Mouse (Mus musculus): ENCODE data around the gene Tekt5. TPM values are rescaled to one million over a fixed set of nuclear protein-coding genes. Genes with fewer than 3 reads are reported as not detected.

Gene Tekt5
- polyA plus RNA-seq, 1 experiment = not detected

DNA sequence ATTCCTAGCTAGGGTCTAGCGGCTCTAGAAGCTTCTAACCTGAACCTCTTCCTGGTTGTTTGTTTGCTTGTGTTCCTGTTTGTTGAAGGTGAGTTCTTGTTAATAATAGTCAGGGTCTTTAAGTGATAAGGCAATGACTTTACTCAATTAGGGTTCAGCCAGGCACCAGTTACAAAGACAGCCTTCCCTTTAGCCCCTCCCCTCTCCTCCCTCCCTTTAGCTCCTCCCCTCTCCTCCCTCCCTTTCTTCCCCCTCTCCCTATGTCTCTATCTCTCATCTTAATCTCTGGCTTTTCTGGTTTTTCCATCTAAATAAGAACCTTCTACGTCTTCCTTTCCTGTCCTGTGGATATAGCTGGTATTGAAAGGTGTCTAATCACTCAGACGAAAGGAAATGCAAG is 10.7 kb downstream of the Tekt5 start:
- H3K4me3 ChIP-seq (ENCODE audit: insufficient read depth, low read length) = no peak overlapping the region
- TF ChIP-seq CTCF (IDR thresholded peaks at IDR 0.05; ENCODE audit: borderline replicate concordance, insufficient read depth, low read length) = no peak
- no peak for TF ChIP-seq POLR2A (IDR thresholded peaks at IDR 0.05; ENCODE audit: low read depth, low read length)
- H3K27ac ChIP-seq (ENCODE audit: insufficient read depth, low read length) = no peak overlapping the region
- no peaks in the 10 kb centered on the region for H3K4me1 ChIP-seq (ENCODE audit: control insufficient read depth, insufficient read depth, low read length)

DNA sequence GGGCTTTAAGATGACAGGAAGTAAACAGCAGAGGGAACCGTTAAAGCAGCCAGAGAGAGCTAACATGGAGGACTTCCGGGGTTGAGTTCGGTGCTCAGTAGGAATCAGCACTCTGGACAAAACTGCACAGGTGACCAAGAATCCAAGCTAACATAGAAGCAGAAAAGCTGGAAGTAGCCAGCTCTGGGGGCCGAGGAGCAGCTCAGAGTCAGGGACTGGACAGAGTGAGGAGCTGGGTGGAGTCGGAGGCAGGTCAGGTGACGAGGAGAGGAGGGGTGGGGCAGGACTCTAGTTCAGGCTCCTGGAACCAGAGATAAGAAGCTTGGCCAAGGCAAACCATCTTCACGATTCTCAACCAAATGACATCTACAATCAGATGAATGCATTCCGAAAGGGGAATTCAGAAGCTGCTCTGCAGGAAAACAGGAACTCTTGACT is 11.2 kb downstream of the Tekt5 start:
- TF ChIP-seq POLR2A (IDR thresholded peaks at IDR 0.05; ENCODE audit: low read depth, low read length) (no peak), CTCF (IDR thresholded peaks at IDR 0.05; ENCODE audit: borderline replicate concordance, insufficient read depth, low read length) (no peak)
- Histone ChIP-seq H3K4me3 (ENCODE audit: insufficient read depth, low read length) (no peak overlapping the region), H3K27ac (ENCODE audit: insufficient read depth, low read length) (no peak overlapping the region), H3K4me1 (ENCODE audit: control insufficient read depth, insufficient read depth, low read length) (no peaks in the 10 kb centered on the region)

DNA sequence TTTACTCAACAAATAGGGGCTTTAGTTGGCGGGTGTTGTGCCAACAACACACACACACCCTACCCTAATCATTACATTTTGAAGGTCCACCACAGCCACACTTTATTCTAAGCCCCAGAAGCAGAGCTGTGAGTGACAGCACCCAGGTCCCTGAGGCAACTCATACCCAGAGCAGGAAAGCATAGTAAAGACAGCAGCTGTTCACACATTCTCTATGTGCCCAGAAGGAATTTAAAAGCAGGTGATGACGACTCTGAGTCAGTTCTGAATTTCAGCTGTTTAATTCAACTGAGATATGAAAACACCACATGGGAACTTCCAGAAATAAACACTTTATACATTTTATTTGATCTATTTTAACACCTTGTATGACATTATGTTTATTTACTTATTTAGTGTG is 15.8 kb downstream of the Tekt5 start:
- Histone ChIP-seq H3K4me3 (ENCODE audit: insufficient read depth, low read length) (no peak overlapping the region), H3K27ac (ENCODE audit: insufficient read depth, low read length) (no peak overlapping the region), H3K4me1 (ENCODE audit: control insufficient read depth, insufficient read depth, low read length) (no peaks in the 10 kb centered on the region)
- TF ChIP-seq POLR2A (IDR thresholded peaks at IDR 0.05; ENCODE audit: low read depth, low read length) = no peak
- TF ChIP-seq CTCF (IDR thresholded peaks at IDR 0.05; ENCODE audit: borderline replicate concordance, insufficient read depth, low read length) = no peak

DNA sequence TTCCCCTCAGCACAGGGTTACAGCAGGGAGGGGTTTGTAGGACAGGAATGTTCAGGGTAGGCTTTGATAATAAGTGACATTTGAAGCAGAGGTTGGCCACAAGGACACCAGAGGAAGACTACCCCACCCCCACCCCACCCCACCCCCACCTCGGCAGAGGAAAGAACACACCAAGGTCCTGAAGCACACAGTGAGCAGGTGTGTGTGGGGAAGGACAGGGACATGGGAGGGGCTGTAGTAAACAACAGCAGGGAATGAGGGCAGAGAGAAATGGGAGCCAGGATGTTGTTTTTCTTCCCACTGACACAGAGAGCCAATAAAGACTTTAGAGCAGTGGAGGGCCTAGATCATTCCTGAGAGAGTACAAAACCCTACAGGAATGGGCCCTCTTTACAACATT is 18.0 kb downstream of the Tekt5 start:
- no peak overlapping the region for H3K4me3 ChIP-seq (ENCODE audit: insufficient read depth, low read length)
- no peak overlapping the region for H3K27ac ChIP-seq (ENCODE audit: insufficient read depth, low read length)
- no peak for TF ChIP-seq POLR2A (IDR thresholded peaks at IDR 0.05; ENCODE audit: low read depth, low read length)
- no peak for TF ChIP-seq CTCF (IDR thresholded peaks at IDR 0.05; ENCODE audit: borderline replicate concordance, insufficient read depth, low read length)
- H3K4me1 ChIP-seq (ENCODE audit: control insufficient read depth, insufficient read depth, low read length) = no peaks in the 10 kb centered on the region

DNA sequence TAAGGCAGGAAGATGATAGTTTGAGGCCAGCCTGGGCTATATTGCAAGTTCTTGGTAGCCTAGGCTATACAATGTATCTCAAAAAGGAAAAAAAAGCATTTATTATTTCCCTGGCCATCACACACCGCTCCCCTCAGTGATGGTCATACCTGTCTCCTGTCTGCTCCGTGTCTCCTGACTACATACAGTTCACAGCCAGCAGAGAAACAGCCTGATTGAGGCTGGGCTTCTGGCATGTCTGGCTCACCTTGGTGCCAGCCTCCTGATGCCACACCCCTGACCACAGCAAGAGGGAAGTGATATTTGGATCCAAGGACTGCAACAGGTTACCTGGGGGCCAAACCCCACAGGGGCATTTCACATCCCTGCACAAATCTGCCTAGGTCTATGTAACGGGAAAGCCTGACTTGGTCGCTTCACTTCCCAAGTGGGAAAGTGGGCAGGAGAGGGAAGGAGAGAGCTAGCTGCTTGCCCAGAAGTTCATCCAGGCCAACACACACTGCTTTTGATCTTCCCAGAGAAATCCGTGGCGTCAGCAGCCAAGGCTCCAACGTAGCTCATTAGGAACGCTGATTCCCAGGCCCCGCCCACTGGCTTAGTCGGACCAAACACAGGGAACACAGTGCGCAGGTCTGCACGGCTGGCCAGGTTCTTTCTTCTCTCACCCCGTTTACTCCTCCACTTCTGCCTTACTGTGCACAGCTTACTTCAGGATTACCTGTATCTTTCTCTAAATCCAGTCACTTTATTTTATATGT is 20.9 kb downstream of the Tekt5 start:
- Histone ChIP-seq H3K4me3 (ENCODE audit: insufficient read depth, low read length) (no peak overlapping the region), H3K4me1 (ENCODE audit: control insufficient read depth, insufficient read depth, low read length) (no peaks in the 10 kb centered on the region), H3K27ac (ENCODE audit: insufficient read depth, low read length) (no peak overlapping the region)
- TF ChIP-seq POLR2A (IDR thresholded peaks at IDR 0.05; ENCODE audit: low read depth, low read length) (no peak), CTCF (IDR thresholded peaks at IDR 0.05; ENCODE audit: borderline replicate concordance, insufficient read depth, low read length) (no peak)

DNA sequence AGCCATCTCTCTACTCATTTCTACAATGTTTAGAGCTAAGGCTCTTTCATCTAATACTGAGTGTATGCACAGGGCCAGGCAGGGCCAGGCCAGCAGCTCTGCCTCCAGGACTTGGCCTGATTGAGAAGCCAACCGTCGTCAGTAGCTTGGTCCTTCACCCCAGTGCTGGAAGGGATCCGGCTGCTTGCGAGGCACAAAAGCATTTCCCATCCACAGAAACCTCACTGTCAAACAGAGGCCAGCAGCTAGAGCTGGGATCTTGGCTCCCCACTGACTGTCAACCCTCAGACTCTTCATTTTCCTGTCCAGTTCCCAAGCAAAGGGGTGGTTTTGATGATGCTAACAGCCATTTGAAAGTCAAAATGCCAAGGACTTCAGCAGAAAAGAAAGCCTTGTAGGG is 22.9 kb downstream of the Tekt5 start:
- H3K4me1 ChIP-seq (ENCODE audit: control insufficient read depth, insufficient read depth, low read length) = no peaks in the 10 kb centered on the region
- H3K27ac ChIP-seq (ENCODE audit: insufficient read depth, low read length) = no peak overlapping the region
- H3K4me3 ChIP-seq (ENCODE audit: insufficient read depth, low read length) = no peak overlapping the region
- TF ChIP-seq CTCF (IDR thresholded peaks at IDR 0.05; ENCODE audit: borderline replicate concordance, insufficient read depth, low read length) = no peak
- no peak for TF ChIP-seq POLR2A (IDR thresholded peaks at IDR 0.05; ENCODE audit: low read depth, low read length)

DNA sequence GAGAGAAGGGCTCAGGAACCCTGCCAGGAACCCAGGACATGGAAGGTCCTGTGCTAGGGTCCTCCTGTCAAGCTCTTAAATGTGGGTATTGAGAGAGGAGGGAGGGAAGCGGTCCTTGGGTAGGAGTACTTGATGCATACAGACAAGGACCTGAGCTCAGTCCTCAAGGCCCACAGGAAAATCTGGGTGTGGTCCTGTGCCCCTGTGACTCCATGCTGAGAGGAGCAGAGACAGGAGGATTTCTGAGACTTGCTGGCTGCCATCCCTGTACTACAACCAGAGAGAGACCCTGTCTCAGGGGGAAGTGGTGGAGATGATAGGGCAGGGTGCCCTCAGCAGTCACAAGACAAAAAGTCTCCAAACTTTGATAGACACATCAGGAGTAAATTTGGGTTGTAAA is 25.3 kb downstream of the Tekt5 start:
- Histone ChIP-seq H3K4me3 (ENCODE audit: insufficient read depth, low read length) (no peak overlapping the region), H3K4me1 (ENCODE audit: control insufficient read depth, insufficient read depth, low read length) (no peaks in the 10 kb centered on the region), H3K27ac (ENCODE audit: insufficient read depth, low read length) (no peak overlapping the region)
- no peak for TF ChIP-seq CTCF (IDR thresholded peaks at IDR 0.05; ENCODE audit: borderline replicate concordance, insufficient read depth, low read length)

DNA sequence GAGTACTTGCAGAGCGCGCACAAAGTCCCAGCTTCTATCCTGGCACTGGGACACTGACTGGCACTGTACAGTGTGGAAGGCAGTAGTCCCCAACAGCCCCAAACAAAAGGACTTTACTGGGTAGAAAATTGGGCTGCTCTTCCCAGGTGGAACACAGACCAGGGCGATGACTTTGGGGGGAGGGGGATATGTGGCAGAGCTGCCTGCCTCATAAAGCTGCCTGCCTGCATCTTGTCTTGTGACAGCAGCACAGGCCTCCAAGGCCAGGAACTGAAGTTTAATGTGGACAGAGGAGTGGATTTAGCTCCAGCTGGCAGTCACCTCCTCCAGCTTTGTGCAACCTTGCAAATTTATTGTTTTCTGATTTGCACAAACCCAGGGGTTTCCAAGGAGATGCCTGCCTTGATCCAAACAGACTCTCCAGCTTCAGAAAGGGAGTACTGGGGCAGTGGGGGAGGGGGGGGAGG is 25.8 kb downstream of the Tekt5 start:
- TF ChIP-seq CTCF (IDR thresholded peaks at IDR 0.05; ENCODE audit: borderline replicate concordance, insufficient read depth, low read length) (no peak), POLR2A (IDR thresholded peaks at IDR 0.05; ENCODE audit: low read depth, low read length) (no peak)
- Histone ChIP-seq H3K27ac (ENCODE audit: insufficient read depth, low read length) (no peak overlapping the region), H3K4me1 (ENCODE audit: control insufficient read depth, insufficient read depth, low read length) (no peaks in the 10 kb centered on the region), H3K4me3 (ENCODE audit: insufficient read depth, low read length) (no peak overlapping the region)

DNA sequence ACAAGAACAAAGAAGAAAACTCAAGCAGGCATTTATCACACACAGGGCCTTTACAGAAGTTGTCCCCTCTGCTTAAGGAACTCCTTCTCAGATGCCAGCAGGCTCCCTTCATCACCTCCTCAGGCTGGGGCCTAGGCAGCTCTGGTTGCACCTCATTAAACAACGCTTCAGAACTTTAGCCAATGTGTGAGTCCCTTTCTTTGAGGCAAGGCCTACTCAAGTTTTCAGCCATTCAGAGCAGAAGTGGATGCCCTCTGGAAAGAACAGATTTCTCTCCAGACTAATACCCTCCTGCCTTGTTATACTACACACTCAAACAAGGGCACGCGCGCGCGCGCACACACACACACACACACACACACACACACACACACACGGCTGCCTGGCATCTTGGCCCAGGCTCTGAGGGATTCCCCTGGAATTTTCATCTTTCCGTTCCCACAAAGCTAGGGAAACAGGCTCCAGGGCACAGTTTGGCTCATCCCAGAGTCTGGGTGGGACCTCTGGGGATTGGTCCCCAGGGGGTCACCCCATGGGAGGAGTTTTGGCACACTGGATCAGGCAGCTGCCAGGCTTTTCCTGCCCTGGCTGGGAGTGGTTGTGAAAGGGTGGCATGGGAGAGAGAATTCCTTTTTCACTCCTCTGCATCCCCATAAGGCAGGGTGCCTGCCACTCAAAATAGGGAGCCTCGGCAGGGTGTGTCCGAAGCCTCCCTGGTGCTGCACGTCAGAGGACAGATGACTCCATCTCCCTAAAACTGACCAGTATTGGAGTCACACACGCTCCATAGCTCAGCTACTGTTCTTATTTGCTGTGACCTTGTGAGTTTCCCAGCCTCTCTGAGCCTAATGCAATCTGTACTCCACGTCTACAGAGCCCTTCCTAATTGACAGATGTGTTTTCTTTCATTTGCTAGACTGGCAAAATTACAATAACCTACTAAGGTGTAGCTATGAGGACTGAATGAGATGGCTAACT is 28.8 kb downstream of the Tekt5 start:
- Histone ChIP-seq H3K27ac (ENCODE audit: insufficient read depth, low read length) (no peak overlapping the region), H3K4me3 (ENCODE audit: insufficient read depth, low read length) (no peak overlapping the region)

DNA sequence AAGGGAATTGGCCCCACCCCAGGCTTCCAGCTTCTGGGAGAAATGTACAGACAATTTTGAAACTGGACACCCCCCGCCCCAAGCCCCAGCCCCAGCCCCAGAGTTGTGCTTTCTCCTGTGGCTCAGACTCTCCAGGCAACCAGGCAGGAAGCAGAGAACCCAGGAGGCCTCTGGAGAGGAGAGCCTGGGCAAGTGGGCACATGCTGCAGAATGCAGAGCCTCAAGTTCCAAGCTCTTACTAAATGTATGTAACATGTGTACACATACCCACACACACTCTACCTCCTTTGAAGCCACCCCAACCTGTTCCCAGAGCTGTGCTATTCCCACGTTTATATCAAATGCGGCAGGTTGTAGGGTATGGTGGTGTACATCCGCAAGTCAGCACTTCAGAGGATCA is 29.5 kb downstream of the Tekt5 start:
- Histone ChIP-seq H3K4me1 (ENCODE audit: control insufficient read depth, insufficient read depth, low read length) (no peaks in the 10 kb centered on the region), H3K4me3 (ENCODE audit: insufficient read depth, low read length) (no peak overlapping the region), H3K27ac (ENCODE audit: insufficient read depth, low read length) (no peak overlapping the region)
- TF ChIP-seq CTCF (IDR thresholded peaks at IDR 0.05; ENCODE audit: borderline replicate concordance, insufficient read depth, low read length) = no peak
- no peak for TF ChIP-seq POLR2A (IDR thresholded peaks at IDR 0.05; ENCODE audit: low read depth, low read length)

More for the DNA sequence above, 28.8 kb downstream of the Tekt5 start:
- TF ChIP-seq CTCF (IDR thresholded peaks at IDR 0.05; ENCODE audit: borderline replicate concordance, insufficient read depth, low read length) (no peak), POLR2A (IDR thresholded peaks at IDR 0.05; ENCODE audit: low read depth, low read length) (no peak)
- no peaks in the 10 kb centered on the region for H3K4me1 ChIP-seq (ENCODE audit: control insufficient read depth, insufficient read depth, low read length)
